Mouse (Mus musculus): Measurements from ENCODE around the gene Aldh3b1. TPM values are rescaled to one million over a fixed set of nuclear protein-coding genes. Genes with fewer than 3 reads are reported as not detected.

Aldh3b1 gene
- total RNA-seq (2023) = under 1 TPM; 0.59 to 0.76 TPM

DNA sequence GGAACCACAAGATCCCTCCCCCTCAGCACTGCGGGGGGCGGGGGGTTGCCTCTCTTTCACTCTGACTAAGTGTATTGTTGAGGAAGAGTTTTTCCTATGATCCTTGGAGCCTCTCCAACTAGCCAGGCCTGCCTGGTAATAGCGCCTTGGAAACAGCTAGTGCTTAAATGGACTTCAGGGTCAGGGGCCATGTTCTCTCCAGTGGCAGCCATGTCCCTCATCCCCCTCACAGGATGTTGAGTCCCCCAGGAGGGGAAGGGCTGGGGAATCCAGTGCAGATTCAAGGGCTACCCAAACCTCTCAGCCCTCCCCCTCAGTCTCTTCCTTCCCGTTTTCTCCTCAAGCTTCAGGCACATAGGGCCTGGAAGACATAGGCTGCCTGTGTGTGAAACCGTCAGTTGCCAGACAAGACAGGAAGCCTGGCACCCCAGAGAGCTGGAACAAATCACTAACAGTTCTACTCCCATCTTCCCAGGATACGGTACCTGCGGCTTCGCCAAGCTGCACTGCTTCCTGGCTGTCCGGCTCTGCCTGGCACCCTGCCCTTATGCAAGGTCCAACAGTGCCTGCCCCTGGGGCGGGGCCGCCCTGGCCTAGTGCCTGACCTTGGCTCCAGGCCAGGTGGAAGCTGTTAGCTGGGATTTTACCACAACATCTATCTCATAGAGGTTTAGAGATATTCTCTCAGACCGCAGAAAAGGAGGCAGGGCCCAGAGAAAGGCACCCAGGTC lies at the start of gene Aldh3b1:
Gene Aldh3b1, minus strand, starts transcription at position 598 of the 731 bp plus-strand sequence.

DNA sequence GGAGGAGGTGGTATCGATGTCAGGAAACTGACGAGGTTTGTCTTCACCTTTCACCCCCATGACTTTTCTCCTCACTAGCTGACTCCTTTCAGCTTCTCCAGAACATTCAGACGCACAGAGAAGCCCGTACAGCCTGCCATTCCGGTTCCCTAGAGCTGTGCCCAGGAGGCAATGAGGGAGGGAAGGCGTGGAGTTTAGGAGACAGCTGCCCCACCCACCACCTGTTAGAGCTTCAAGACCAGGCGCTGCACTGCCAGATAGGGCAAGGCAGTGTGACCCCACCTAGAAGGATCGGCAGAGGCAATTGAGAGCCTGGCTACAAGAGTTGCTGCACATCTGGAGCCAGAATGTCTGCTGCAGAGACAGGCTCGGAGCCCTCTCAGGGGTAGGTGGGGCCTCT lies 42.6 kb upstream of the Aldh3b1 start, which contains the start of gene Aldh3b2:
Gene Aldh3b2, plus strand, starts transcription at position 100 of the 400 bp plus-strand sequence.

DNA sequence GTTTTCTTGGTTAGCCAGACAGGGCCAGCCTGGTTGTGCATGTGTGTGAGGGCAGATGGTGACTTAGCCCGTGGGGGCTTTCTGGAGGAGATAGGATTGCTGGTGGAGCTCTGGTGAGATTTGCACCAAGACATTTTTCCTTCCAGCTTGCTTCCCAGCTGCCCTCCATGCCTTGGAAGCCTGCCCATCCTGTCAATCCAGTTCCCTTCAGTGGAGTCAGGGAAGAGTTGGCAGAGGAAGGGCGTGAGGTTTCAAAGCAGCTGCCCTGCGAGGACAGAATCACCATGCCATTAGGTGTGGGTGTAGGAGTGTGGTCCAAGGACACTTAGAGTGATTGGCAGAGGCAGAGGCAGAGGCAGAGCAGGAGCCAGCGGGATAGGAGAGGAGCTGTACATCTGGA lies 28.9 kb upstream of the Aldh3b1 start, which contains the start of gene Aldh3b3:
Gene Aldh3b3, plus strand, starts transcription at position 176 of the 400 bp plus-strand sequence.

DNA sequence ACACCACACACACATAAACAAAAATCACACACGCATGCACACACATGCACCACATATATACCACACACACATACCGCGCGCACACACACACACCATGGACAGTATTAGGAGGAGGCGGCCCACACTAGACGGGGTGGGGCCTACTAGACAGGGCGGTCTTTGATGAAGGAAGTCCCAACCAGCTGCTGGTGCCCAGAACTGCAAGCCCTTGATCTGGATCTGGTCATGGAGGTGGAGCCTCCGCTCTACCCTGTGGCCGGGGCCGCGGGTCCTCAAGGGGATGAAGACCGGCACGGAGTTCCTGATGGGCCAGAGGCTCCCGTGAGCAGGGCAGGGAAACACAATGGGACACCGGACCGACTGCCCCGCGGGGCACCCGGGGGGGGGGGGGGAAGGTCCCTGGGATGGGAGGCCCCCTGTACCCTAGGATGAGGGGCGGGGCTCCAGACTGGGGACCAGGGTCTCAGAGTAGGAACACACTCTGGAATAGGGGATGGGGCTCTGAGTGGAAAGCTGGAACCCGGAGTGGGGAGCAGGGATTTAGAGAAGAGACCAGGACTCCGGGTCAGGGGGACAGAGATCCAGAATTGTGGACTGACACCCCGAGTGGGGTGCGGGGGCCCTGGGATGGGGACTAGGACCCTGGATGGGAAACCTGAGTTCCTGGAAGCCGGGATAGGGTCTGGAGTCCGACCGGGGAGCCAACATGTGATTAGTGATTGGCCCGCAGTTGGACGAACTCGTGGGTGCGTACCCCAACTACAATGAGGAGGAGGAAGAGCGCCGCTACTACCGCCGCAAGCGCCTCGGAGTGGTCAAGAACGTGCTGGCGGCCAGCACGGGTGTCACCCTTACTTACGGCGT lies 5.7 kb upstream of the Aldh3b1 start, which contains the start of gene Unc93b1:
Gene Unc93b1, plus strand, starts transcription at position 155 of the 864 bp plus-strand sequence.

DNA sequence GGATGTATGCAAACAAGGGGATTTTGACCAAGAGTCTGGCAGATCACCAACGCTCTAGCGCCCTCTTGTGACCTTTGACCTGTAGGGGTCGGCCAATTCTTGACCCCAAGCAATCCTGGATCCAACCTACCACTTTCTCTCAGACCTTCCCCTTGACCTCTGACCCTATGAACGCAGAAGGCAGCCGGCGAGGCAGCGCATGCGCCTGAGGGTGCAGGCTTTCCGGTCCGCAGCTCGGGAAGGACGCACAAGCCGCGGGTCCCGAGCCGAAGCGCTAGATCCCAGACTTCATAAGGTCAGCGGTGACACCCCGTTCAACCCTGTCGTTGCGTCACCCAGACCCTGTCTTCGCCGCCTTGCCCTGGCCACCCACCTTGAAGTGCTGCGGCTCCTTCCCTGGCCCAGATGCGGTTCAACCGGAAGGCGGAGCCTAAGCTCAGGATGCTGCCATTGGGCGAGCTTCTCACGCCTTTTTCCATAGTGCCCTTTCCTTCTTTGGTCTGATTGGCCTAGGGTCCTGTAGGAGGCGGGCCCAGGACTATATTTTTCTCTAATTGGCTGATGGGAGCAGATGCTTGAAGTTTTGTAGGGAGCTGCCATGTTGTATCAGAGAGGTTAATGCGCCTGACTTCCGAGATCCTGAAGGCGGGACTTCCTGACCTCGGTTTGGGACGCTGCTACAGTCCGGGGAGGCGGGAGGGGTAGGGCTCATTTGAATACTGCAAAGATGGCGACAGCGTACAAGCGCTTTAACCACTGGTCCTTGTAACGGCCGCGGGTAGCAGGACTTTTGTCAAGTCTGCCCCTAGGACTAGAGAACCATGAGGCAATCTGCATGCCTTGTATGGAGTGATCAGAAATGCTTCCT lies 17.0 kb downstream of the Aldh3b1 start, which contains the start of gene Ndufs8:
Gene Ndufs8, minus strand, starts transcription at position 438 of the 868 bp plus-strand sequence.

DNA sequence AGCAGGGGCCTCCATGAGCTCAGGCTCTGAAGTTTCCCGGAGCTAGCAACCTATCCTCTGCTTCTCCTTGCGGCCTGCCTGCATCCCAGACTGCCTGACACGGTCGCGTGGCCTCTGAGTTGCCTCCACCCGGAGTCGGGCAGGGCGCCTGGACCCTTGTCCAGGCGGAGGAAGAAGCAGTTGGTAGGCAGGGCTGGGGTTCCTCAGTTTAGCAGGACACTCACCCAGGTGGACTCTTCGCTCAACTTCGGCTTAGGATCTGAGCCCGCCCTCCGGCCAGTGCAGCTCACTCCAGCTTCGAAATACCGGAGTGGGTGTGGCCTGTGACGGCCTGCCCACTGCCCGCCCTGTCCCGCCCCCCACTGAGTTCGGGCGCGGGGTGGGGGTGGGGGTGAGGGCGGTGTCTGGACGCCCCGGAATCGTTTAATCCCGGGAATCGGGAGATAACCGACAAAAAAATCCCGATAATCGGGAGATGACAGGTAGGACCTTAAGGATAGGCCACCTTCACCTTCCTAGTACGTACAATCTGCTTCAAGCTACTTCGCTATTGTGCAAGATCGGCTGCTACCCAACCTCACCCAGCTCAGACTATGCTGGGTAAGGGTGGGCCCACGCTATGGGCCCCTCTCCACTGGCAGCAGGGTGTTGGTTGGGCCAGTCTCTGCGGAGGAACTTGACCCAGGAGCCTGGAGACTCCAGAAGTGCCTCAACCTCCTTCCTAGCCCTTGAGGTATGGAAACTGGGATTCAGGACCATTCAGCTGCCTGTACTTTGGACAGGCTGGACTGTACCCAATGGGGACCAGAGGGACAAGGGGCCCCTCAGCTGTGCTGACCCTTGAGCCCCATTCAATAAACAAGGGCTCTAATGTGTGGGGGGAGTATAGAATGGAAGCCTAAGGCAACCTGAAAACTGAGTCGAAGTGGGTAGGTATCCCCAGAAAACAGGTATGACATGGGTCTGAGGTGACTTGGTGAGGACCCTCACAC lies 22.5 kb downstream of the Aldh3b1 start, which contains the start of gene Tcirg1:
Gene Tcirg1, minus strand, starts transcription at position 339 of the 992 bp plus-strand sequence.

Other genes starting within 250 kb of the Aldh3b1 start
- 1 to 10 TPM; 6.5 TPM for gene Lrp5, start 243.2 kb downstream of the Aldh3b1 start, total RNA-seq (2023)
- 1 to 10 TPM; 5.1 to 6.0 TPM for gene 1810055G02Rik, start 221.5 kb downstream of the Aldh3b1 start, total RNA-seq (2023)
- 100 to 1,000 TPM; 143 to 147 TPM for gene Kmt5b, start 162.4 kb downstream of the Aldh3b1 start, total RNA-seq (2023)
- 10 to 100 TPM; 45.6 to 87.1 TPM for gene Chka, start 78.0 kb downstream of the Aldh3b1 start, total RNA-seq (2023)
- 10 to 100 TPM; 69.9 to 85.2 TPM for gene Tcirg1, start 22.7 kb downstream of the Aldh3b1 start, total RNA-seq (2023)
- gene Ndufs8, start 17.0 kb downstream of the Aldh3b1 start, total RNA-seq (2023) = 10 to 100 TPM; 55.5 to 58.7 TPM
- 10 to 100 TPM; 15.1 to 18.0 TPM for gene Unc93b1, start 5.4 kb upstream of the Aldh3b1 start, total RNA-seq (2023)
- gene Aldh3b3, start 28.8 kb upstream of the Aldh3b1 start, total RNA-seq (2023) = not detected
- not detected for gene Aldh3b2, start 42.5 kb upstream of the Aldh3b1 start, total RNA-seq (2023)
- not detected for gene Acy3, start 56.8 kb upstream of the Aldh3b1 start, total RNA-seq (2023)
- not detected for gene Tbx10, start 62.9 kb upstream of the Aldh3b1 start, total RNA-seq (2023)
- gene Nudt8, start 70.8 kb upstream of the Aldh3b1 start, total RNA-seq (2023) = 1 to 10 TPM; 5.1 to 8.8 TPM
- 1 to 10 TPM; 1.2 to 1.4 TPM for gene Gm49405, start 70.8 kb upstream of the Aldh3b1 start, total RNA-seq (2023)
- gene Doc2g, start 73.5 kb upstream of the Aldh3b1 start, total RNA-seq (2023) = 1 to 10 TPM; 3.3 to 3.8 TPM
- gene Ndufv1, start 83.0 kb upstream of the Aldh3b1 start, total RNA-seq (2023) = 10 to 100 TPM; 92.7 to 97.9 TPM
- 100 to 1,000 TPM; 219 to 238 TPM for gene Gstp1, start 108.2 kb upstream of the Aldh3b1 start, total RNA-seq (2023)
- 10 to 100 TPM; 26.7 to 30.7 TPM for gene Gstp2, start 116.2 kb upstream of the Aldh3b1 start, total RNA-seq (2023)
- gene Gstp3, start 129.8 kb upstream of the Aldh3b1 start, total RNA-seq (2023) = 10 to 100 TPM; 28.7 to 37.1 TPM
- not detected for gene Cabp2, start 151.8 kb upstream of the Aldh3b1 start, total RNA-seq (2023)
- 100 to 1,000 TPM; 166 to 171 TPM for gene Cdk2ap2, start 167.4 kb upstream of the Aldh3b1 start, total RNA-seq (2023)
- 100 to 1,000 TPM; 322 TPM for gene Pitpnm1, start 170.2 kb upstream of the Aldh3b1 start, total RNA-seq (2023)
- gene Aip, start 196.1 kb upstream of the Aldh3b1 start, total RNA-seq (2023) = 100 to 1,000 TPM; 144 to 147 TPM
- 1 to 10 TPM in 1 of 2 experiments, under 1 TPM in 1; 0.99 to 1.7 TPM for gene Gpr152, start 210.0 kb upstream of the Aldh3b1 start, total RNA-seq (2023)
- not detected for gene Cabp4, start 214.2 kb upstream of the Aldh3b1 start, total RNA-seq (2023)
- 100 to 1,000 TPM; 127 to 139 TPM for gene Coro1b, start 218.8 kb upstream of the Aldh3b1 start, total RNA-seq (2023)
- 100 to 1,000 TPM; 313 to 348 TPM for gene Ptprcap, start 223.8 kb upstream of the Aldh3b1 start, total RNA-seq (2023)
- gene Rps6kb2, start 233.5 kb upstream of the Aldh3b1 start, total RNA-seq (2023) = 10 to 100 TPM; 34.8 to 49.8 TPM
- 10 to 100 TPM; 68.8 to 73.6 TPM for gene Carns1, start 245.7 kb upstream of the Aldh3b1 start, total RNA-seq (2023)

Data from T-cell, adult 66 days (primary cell).